Mouse (Mus musculus): ENCODE measurements around the gene Ftl1.

The Ftl1 gene

GRCm38 (mm10) chr7:45413113-45413863 is 46.4 kb downstream of the Ftl1 start, which contains the start of gene Ntf5:
Gene Ntf5 (plus strand): TSS chr7:45413695.
- DNase-seq (ENCODE audit: low spot score in 2 of 2): no peak

DNA sequence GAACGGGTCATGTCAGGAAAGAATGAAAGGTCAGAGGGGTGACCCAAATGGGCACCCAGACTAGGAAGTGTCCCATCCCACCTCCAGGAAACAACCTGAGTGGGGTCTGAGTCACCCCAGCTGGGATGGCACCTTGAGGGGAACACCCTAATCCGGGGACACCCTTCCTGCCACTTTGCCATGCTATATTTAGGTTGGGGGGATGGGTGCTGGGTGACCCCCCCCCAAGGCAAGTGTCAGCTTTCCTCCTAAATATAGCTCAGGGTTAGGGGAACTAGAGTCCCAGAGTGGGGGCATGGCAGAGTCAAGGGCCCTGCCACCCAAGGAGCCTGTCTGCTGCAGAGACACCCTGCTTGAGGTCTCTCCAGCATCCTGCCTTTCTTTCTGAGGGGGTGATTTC is 47.3 kb downstream of the Ftl1 start:
- no peak for DNase-seq (ENCODE audit: low spot score in 2 of 2)

GRCm38 (mm10) chr7:45409497-45410163 is 50.1 kb downstream of the Ftl1 start:
- no peak for DNase-seq (ENCODE audit: low spot score in 2 of 2)

DNA sequence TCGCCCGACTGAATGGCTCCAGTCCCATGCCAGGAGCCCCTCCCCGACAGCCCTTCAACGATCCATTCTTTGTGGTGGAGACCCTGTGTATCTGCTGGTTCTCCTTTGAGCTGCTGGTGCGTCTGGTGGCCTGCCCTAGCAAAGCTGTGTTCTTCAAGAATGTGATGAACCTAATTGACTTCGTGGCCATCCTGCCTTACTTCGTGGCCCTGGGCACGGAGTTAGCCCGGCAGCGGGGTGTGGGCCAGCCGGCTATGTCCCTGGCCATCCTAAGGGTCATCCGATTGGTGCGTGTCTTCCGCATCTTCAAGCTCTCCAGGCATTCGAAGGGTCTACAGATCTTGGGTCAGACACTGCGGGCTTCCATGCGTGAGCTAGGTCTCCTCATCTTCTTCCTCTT is 50.7 kb downstream of the Ftl1 start:
- DNase-seq (ENCODE audit: low spot score in 2 of 2): no peak

DNA sequence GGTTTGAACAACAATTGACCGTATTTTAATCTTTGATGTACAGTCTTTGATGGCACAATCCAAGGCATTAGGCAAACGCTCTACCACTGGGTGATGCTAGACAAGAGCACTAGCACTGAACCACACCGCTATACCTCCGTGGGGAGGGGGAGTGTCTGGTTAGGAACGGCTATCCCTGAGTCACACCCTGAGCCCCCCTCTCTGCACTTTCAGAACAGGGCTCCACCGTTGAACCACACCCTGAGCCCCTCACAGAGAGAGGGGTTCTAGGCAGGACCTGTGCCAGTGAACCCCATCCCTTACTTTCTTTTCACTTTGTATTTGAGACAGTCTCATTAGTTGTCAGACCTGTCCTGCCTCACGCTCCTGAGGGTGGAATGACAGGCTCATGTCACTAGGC is 51.3 kb downstream of the Ftl1 start:
- no peak for DNase-seq (ENCODE audit: low spot score in 2 of 2)

Data from frontal cortex, postnatal 36 days (tissue).